Mouse (Mus musculus) heart, embryonic 15.5 days (tissue): Measurements from ENCODE around the gene Bach1. TPM values are rescaled to one million over a fixed set of nuclear protein-coding genes. Genes with fewer than 3 reads are reported as not detected.
A peak's percentile ranks its signal among the peaks of the same experiment; 100 is the strongest.

Experiments
- ATAC-seq: fragments of 200-750 bp; cut with Nextera tagmentation; replicated peaks from 2 replicates; pipeline ENCODE4 v1.8.0; 2017; ENCODE audit warnings: low read depth, moderate TSS enrichment; ENCODE audit not compliant: insufficient number of reproducible peaks, insufficient read depth, low FRiP score
- H3K27ac ChIP-seq: fragments of 300-500 bp; sonication (generic); 2 replicates; pipeline ENCODE4 v1.5.1; 2015; ENCODE audit warnings: mild to moderate bottlenecking, inconsistent platforms
- H3K27me3 ChIP-seq: fragments of 300-500 bp; sonication (generic); 2 replicates; pipeline ENCODE4 v1.6.1; 2015; ENCODE audit warnings: inconsistent platforms
- H3K36me3 ChIP-seq: fragments of 300-500 bp; sonication (generic); 2 replicates; pipeline ENCODE4 v1.6.1; 2015; ENCODE audit warnings: mild to moderate bottlenecking, inconsistent platforms
- H3K4me1 ChIP-seq: fragments of 300-500 bp; sonication (generic); replicated peaks from 2 replicates; pipeline ENCODE4 v1.6.1; 2015; ENCODE audit warnings: inconsistent platforms
- H3K4me2 ChIP-seq: fragments of 300-500 bp; sonication (generic); 2 replicates; pipeline ENCODE4 v1.6.1; 2015; ENCODE audit warnings: inconsistent platforms, mild to moderate bottlenecking, moderate library complexity
- H3K4me3 ChIP-seq: fragments of 300-500 bp; sonication (generic); 2 replicates; pipeline ENCODE4 v1.5.1; 2015; ENCODE audit warnings: mild to moderate bottlenecking, inconsistent platforms
- H3K9ac ChIP-seq: fragments of 300-500 bp; sonication (generic); 2 replicates; pipeline ENCODE4 v1.6.1; 2015; ENCODE audit warnings: mild to moderate bottlenecking, inconsistent platforms
- H3K9me3 ChIP-seq: fragments of 300-500 bp; sonication (generic); replicated peaks from 2 replicates; pipeline ENCODE4 v1.6.1; 2016; ENCODE audit warnings: inconsistent platforms
- WGBS: fragments of 180-500 bp; shearing (Covaris S2); methylation state at CpG from one replicate; pipeline ENCODE4 v1.1.7; 2015; ENCODE audit warnings: mixed read lengths; 5-methylcytosine and 5-hydroxymethylcytosine counted together
- polyA plus RNA-seq: library from polyadenylated mRNA; unstranded; fragments of >200 nt; fragmentation: Nextera tagmentation; extraction: Ambion mirVana; gene quantifications from 2 replicates; pipeline ENCODE4 v1.2.1, GENCODE M21; 2015

The Bach1 gene
- 8.1 and 10.2 TPM in 2 replicates for polyA plus RNA-seq

DNA sequence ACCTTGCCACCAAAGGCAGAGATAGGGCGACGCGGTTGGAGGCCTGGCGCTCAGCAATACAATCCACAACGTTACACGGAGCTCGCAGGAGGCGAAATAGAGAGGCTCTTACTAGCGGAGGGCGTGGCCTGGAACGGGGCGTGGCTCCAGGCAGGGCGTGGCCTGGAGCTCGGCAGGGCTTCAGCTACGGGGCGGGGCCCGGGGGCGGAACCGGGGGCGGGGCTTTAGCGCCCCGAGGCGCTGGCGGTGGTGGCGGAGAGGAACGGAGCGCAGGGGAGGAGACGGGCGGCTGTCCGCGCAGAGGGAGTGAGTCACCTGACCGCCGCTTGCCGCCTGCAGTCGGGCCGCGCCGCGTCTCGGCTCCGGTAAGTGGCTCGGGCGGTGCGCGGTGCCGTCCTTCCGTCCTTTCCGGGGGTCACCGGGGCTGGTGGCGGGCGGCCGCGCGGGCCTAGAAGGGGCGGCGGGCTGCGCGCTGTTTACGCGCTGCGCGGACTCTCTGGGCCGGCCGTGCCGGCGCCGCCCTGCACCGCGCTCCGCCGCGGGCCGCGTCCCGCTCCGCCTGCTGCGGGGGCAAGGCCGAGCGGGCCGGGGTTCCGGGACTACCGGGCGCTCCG, at the start of gene Bach1:
Gene Bach1 (plus strand): TSS at position 254 of the 614 bp plus-strand sequence.
- under 1% methylated on average over 59 of the region's 84 CpGs for WGBS
- peak within 1 kb of the TSS; percentile 93 for H3K27ac ChIP-seq
- peak within 1 kb of the TSS; percentile 71 for H3K4me2 ChIP-seq
- no peaks in the 10 kb centered on the region for H3K9me3 ChIP-seq
- H3K9ac ChIP-seq, result peak within 1 kb of the TSS; percentile 93
- no peaks in the 10 kb centered on the region for H3K36me3 ChIP-seq
- H3K27me3 ChIP-seq, result no peaks in the 10 kb centered on the region
- peaks cover 31% of the 10 kb centered on the region for H3K4me1 ChIP-seq
- peak; percentile 92 for ATAC-seq
- peak within 1 kb of the TSS; percentile 93 for H3K4me3 ChIP-seq

DNA sequence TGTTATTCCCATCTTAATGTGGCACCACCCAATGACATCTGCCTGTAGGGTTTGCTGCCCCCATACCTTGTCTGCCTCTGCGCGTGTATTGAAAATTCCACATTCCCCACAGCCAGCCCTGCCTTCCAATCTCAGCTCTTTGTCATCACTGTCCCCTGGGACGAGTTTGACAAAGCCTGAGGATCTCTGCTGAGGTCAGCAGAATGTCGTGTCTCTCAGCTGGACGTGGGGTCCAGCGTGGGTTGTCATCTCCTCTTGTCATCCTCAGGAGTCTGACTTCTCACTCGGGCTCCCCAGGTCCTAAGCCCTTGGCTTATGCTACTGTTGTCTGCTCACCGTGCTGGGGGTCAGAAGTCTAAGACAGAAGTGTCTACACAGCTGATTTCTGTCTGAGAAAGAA, 46.4 kb upstream of the Bach1 start:
- Histone ChIP-seq H3K36me3 (no peaks in the 10 kb centered on the region), H3K4me2 (no peak overlapping the region), H3K9me3 (no peaks in the 10 kb centered on the region), H3K4me3 (no peak overlapping the region), H3K4me1 (no peaks in the 10 kb centered on the region), H3K9ac (no peak overlapping the region), H3K27me3 (no peaks in the 10 kb centered on the region), H3K27ac (no peak overlapping the region)
- 0 out of 2 replicates have a peak, but pooled peaks have one; percentile 18 for ATAC-seq
- WGBS, result 46% methylated on average over 8 of the region's 8 CpGs

- Histone ChIP-seq H3K4me3 (no peak overlapping the region), H3K27me3 (no peaks in the 10 kb centered on the region), H3K9ac (no peak overlapping the region), H3K36me3 (no peaks in the 10 kb centered on the region), H3K4me2 (no peak overlapping the region), H3K27ac (no peak overlapping the region), H3K4me1 (no peaks in the 10 kb centered on the region), H3K9me3 (no peaks in the 10 kb centered on the region)
- ATAC-seq, result no peak
- 80% methylated on average over 13 of the region's 13 CpGs for WGBS
Observed at GRCm38 (mm10) chr16:87652924-87653323, 45.8 kb upstream of the Bach1 start.

GRCm38 (mm10) chr16:87654016-87654575, 44.6 kb upstream of the Bach1 start:
- Histone ChIP-seq H3K4me1 (no peaks in the 10 kb centered on the region), H3K9ac (no peak overlapping the region), H3K9me3 (no peaks in the 10 kb centered on the region), H3K36me3 (no peaks in the 10 kb centered on the region), H3K4me2 (no peak overlapping the region), H3K27me3 (no peaks in the 10 kb centered on the region), H3K27ac (no peak overlapping the region), H3K4me3 (no peak overlapping the region)
- WGBS, result 58% methylated on average over 11 of the region's 11 CpGs
- ATAC-seq, result no peak; the same call in 1 of the 2 replicates

- Histone ChIP-seq H3K4me2 (no peak overlapping the region), H3K36me3 (no peaks in the 10 kb centered on the region), H3K4me3 (no peak overlapping the region), H3K27ac (no peak overlapping the region), H3K4me1 (no peaks in the 10 kb centered on the region), H3K9me3 (no peaks in the 10 kb centered on the region), H3K27me3 (no peaks in the 10 kb centered on the region), H3K9ac (no peak overlapping the region)
- ATAC-seq, result no peak
- WGBS, result 72% methylated on average over 5 of the region's 5 CpGs
Observed at GRCm38 (mm10) chr16:87655005-87655404, 43.7 kb upstream of the Bach1 start.

- H3K9ac ChIP-seq, result no peak overlapping the region
- H3K4me2 ChIP-seq, result no peak overlapping the region
- no peak overlapping the region for H3K4me3 ChIP-seq
- WGBS, result 70% methylated on average over 9 of the region's 9 CpGs
- H3K4me1 ChIP-seq, result no peaks in the 10 kb centered on the region
- H3K27me3 ChIP-seq, result no peaks in the 10 kb centered on the region
- H3K27ac ChIP-seq, result no peak overlapping the region
- no peaks in the 10 kb centered on the region for H3K9me3 ChIP-seq
- H3K36me3 ChIP-seq, result no peaks in the 10 kb centered on the region
- no peak for ATAC-seq
Observed at GRCm38 (mm10) chr16:87655579-87655978, 43.2 kb upstream of the Bach1 start.

DNA sequence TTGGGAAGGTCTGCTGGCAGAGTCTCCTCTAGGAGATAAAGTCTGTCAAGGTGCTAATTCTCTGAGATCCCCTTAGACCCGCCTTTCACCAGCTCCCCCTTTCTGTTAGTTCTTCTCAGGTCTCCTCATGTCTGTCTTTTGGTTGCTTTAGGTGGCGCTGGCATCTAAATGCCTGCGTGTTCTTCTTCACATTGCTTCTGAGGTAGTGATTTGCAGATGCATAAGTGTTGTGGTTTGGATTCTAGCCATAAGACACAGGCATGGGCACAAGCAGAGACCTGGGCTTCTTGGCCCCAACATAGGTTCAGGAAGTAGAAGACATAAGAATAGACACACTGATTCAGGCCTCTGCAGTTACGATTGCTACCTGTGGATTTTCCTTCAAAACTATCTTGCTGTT, 42.0 kb upstream of the Bach1 start:
- Histone ChIP-seq H3K36me3 (no peaks in the 10 kb centered on the region), H3K4me1 (no peaks in the 10 kb centered on the region), H3K27me3 (no peaks in the 10 kb centered on the region), H3K27ac (no peak overlapping the region), H3K4me3 (no peak overlapping the region), H3K4me2 (no peak overlapping the region), H3K9me3 (no peaks in the 10 kb centered on the region), H3K9ac (no peak overlapping the region)
- ATAC-seq, result no peak
- WGBS, result 82% methylated on average over 4 of the region's 4 CpGs

DNA sequence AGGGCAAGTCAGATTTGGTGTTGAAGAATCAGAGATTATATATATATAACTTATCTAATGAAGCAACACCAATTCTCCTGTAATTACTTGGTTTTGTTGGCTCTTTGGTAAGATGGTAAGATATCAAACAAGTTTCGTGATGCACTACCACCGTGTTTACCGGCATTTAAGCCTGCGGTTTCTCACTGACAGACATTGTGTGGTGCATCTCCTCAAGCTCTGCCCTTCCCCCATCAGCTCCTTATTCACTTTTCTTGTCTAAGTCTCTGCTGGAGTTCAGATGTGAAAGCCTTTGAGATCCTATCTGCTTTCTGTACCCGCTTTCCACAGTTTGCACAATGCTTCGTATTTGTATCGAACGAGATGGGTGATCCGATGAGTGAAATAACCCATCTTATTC, 41.5 kb upstream of the Bach1 start:
- Histone ChIP-seq H3K27me3 (no peaks in the 10 kb centered on the region), H3K36me3 (no peaks in the 10 kb centered on the region), H3K9me3 (no peaks in the 10 kb centered on the region), H3K4me1 (no peaks in the 10 kb centered on the region), H3K27ac (no peak overlapping the region), H3K4me3 (no peak overlapping the region), H3K9ac (no peak overlapping the region), H3K4me2 (no peak overlapping the region)
- no peak for ATAC-seq
- 91% methylated on average over 9 of the region's 9 CpGs for WGBS

DNA sequence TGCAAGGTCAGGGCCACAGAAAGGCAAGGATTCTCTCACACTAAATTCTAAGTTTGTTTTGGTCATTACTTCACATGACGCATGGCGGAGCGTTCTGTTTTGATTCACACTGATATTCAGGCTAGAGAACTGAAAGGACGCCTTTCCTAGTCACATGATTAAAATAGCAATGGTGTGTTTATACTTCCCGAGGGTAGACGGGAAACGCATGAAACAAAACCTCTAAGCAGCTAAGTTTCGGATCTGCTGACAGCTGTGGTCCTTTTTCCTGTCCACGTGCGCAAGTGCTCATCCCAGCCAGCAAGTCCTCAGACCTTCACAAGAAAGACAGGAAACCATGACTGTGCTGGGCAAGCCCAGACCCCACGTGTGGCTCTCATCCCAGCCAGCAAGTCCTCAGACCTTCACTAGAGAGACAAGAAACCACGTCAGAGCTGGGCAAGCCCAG, 37.7 kb upstream of the Bach1 start:
- ATAC-seq, result peak; percentile 70
- no peaks in the 10 kb centered on the region for H3K4me1 ChIP-seq
- peak overlapping the region; percentile 17; the same call in 1 of the 2 replicates for H3K4me3 ChIP-seq
- H3K9me3 ChIP-seq, result no peaks in the 10 kb centered on the region
- no peaks in the 10 kb centered on the region for H3K36me3 ChIP-seq
- WGBS, result 47% methylated on average over 12 of the region's 12 CpGs
- H3K27ac ChIP-seq, result peak overlapping the region; percentile 24
- peak overlapping the region; percentile 50 for H3K4me2 ChIP-seq
- no peak overlapping the region for H3K9ac ChIP-seq
- no peaks in the 10 kb centered on the region for H3K27me3 ChIP-seq

DNA sequence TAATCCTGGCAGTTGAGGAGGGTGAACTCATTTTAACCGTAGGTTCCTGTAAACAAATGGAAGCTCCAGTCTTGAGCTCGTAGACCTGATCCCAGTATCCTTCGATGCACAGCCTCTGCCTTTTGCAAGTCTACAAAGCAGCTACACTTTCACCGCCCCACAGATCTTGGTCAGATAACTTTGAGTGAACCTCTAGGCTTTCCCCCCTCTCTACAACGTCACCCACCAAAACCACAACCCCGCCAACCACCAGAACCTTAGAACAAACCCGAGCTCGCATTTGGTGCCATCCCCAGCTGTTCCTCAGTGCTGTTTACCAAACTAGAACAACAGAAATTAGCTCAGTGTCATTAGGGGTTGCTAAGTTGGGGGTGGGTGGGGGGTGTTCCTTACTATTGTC, 37.1 kb upstream of the Bach1 start:
- no peak; the same call in 1 of the 2 replicates for ATAC-seq

DNA sequence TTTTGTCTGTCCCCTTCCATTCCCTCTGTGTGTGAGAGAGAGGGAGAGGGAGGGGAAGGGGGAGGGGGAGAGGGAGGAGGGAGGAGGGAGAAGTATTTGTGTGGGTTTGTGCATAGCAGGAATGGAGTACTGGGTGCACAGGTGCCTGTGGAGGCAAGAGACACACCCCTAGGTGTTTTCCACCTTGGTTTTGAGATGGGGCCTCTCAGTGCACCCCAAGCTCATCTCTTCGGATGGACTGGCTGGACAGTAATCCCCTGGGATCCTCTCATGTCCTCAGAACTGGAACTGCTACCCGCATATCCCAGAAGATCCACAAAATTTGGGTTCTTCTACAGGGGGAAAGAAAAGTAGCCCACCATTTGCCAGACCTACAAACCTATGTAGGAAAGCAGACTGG, 36.2 kb upstream of the Bach1 start:
- Histone ChIP-seq H3K27me3 (no peaks in the 10 kb centered on the region), H3K27ac (no peak overlapping the region), H3K4me1 (no peaks in the 10 kb centered on the region), H3K9me3 (no peaks in the 10 kb centered on the region), H3K4me3 (no peak overlapping the region), H3K4me2 (no peak overlapping the region), H3K9ac (no peak overlapping the region), H3K36me3 (no peaks in the 10 kb centered on the region)
- 81% methylated on average over 2 of the region's 2 CpGs for WGBS
- no peak for ATAC-seq

More for the DNA sequence above, 37.1 kb upstream of the Bach1 start:
- Histone ChIP-seq H3K9me3 (no peaks in the 10 kb centered on the region), H3K9ac (no peak overlapping the region), H3K27me3 (no peaks in the 10 kb centered on the region), H3K4me2 (no peak overlapping the region), H3K4me1 (no peaks in the 10 kb centered on the region), H3K36me3 (no peaks in the 10 kb centered on the region), H3K27ac (peak overlapping the region; percentile 24; the same call in 1 of the 2 replicates), H3K4me3 (no peak overlapping the region)
- whole genome bisulfite sequencing, result 79% methylated on average over 8 of the region's 8 CpGs

DNA sequence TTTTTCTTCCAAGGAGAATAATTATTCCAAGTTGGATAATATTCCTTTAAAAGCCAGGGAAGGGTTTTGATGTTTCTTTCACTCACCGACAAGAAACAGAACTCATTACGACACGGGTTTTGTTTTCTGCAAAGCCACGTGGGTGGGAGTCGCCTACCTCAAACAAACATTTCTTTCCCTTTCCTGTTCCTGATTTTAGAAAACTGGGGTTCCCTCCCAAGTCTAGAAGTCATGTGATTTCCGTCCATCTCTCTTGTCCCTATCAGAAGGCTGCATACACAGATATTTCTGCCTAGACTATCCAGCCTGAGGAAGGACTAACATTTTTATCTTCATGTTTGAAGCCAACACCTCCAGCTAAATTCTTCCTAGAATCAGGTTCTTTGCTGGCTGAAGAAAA, 34.9 kb upstream of the Bach1 start:
- 49% methylated on average over 6 of the region's 6 CpGs for WGBS
- peak overlapping the region; percentile 31; the same call in 1 of the 2 replicates for H3K27ac ChIP-seq

More for the DNA sequence above, 34.9 kb upstream of the Bach1 start:
- H3K4me2 ChIP-seq, result no peak overlapping the region
- H3K9ac ChIP-seq, result no peak overlapping the region
- H3K9me3 ChIP-seq, result no peaks in the 10 kb centered on the region
- H3K4me1 ChIP-seq, result no peaks in the 10 kb centered on the region
- H3K36me3 ChIP-seq, result no peaks in the 10 kb centered on the region
- no peaks in the 10 kb centered on the region for H3K27me3 ChIP-seq
- ATAC-seq, result no peak
- H3K4me3 ChIP-seq, result no peak overlapping the region
